21 mouse cellular contexts compared by ENCODE assay signal in genomic region chr7:98307411-98307810, GRCm38 (mm10). TPM values are rescaled to one million over a fixed set of nuclear protein-coding genes. Genes with fewer than 3 reads are reported as not detected.
DNase-seq lines count a peak whose midpoint lies in the region; ATAC-seq and TF ChIP-seq lines count a peak whose summit lies in the region.
"Had no signal": no experiment of that assay in that cellular context is flagged by ENCODE, and none has a peak within 500 bp of the region (broad histone marks: within the 10 kb centered on the region; RNA-seq: fewer than 3 reads in every experiment).

No protein-coding gene starts in this region.

- no peak for ATAC-seq in heart, embryonic 15.5 days (replicated peaks; ENCODE audit: insufficient number of reproducible peaks, insufficient read depth, low FRiP score, low read depth)
- ATAC-seq in midbrain, embryonic 11.5 days (ENCODE audit: low FRiP score) = no peak
- ATAC-seq in midbrain, embryonic 14.5 days (ENCODE audit: low FRiP score, low TSS enrichment) = no peak
- ATAC-seq in liver, embryonic 14.5 days (ENCODE audit: insufficient read depth) = no peak
- ATAC-seq: forebrain, embryonic 15.5 days had no signal

- no peak overlapping the region for H3K4me3 ChIP-seq in heart, embryonic 15.5 days
- no peak overlapping the region for H3K4me3 ChIP-seq in midbrain, embryonic 11.5 days (ENCODE audit: low read depth, low read length)
- H3K4me3 ChIP-seq in midbrain, embryonic 14.5 days (replicated peaks; ENCODE audit: low read depth, low read length) = no peak overlapping the region
- peak overlapping the region in 1 of 2 experiments; percentile 85; a peak in 2 of 4 replicates for H3K4me3 ChIP-seq in liver, embryonic 14.5 days (ENCODE audit: insufficient read depth in 1 of 2, low read depth in 2 of 2, low read length in 2 of 2)
- H3K4me3 ChIP-seq: forebrain, embryonic 15.5 days; heart, adult 2 months had no signal

- H3K4me2 ChIP-seq in heart, embryonic 15.5 days = peak overlapping the region; percentile 89
- H3K4me2 ChIP-seq in midbrain, embryonic 11.5 days = no peak overlapping the region
- H3K4me2 ChIP-seq in midbrain, embryonic 14.5 days (ENCODE audit: low read length) = no peak overlapping the region
- peak overlapping the region; percentile 91 for H3K4me2 ChIP-seq in liver, embryonic 14.5 days (ENCODE audit: low read depth)

- no peak for DNase-seq in heart, adult 8-10 months (ENCODE audit: low spot score)
- DNase-seq in midbrain, embryonic 11.5 days (ENCODE audit: low spot score, missing footprints) = peak; percentile 57
- no peak for DNase-seq in midbrain, embryonic 14.5 days
- DNase-seq in liver, embryonic 14.5 days (ENCODE audit: low read depth in 3 of 3, low spot score in 3 of 3) = no peak
- DNase-seq in adipocyte (ENCODE audit: low spot score) = no peak
- DNase-seq in left cerebral cortex, adult 18-20 months (ENCODE audit: low spot score in 2 of 2) = no peak
- DNase-seq: adrenal gland, adult 2 months; B cell, adult 2 months; cerebellum, adult 2 months; gastrocnemius, adult 2 months; heart, adult 2 months; heart, postnatal 14 days; kidney, adult 11 months; kidney, postnatal 25 days; left cerebral cortex, postnatal 4 days; thymus, postnatal 14 days had no signal

- peaks cover 11% of the 10 kb centered on the region for H3K4me1 ChIP-seq in heart, embryonic 15.5 days (replicated peaks)
- H3K4me1 ChIP-seq in midbrain, embryonic 11.5 days (ENCODE audit: control insufficient read depth, insufficient read depth, low read length) = peaks cover 6% of the 10 kb centered on the region
- H3K4me1 ChIP-seq in midbrain, embryonic 14.5 days (ENCODE audit: control insufficient read depth, insufficient read depth, low read length) = no peaks in the 10 kb centered on the region
- H3K4me1 ChIP-seq in liver, embryonic 14.5 days (replicated peaks; ENCODE audit: control insufficient read depth in 2 of 2, insufficient read depth in 2 of 2, low read length in 1 of 2) = peaks cover 7 to 9% of the 10 kb centered on the region in 2 experiments

- H3K27ac ChIP-seq in heart, embryonic 15.5 days = no peak overlapping the region
- H3K27ac ChIP-seq in midbrain, embryonic 11.5 days (ENCODE audit: low read depth, low read length) = no peak overlapping the region
- no peak overlapping the region for H3K27ac ChIP-seq in midbrain, embryonic 14.5 days (replicated peaks; ENCODE audit: low read depth, low read length)
- no peak overlapping the region for H3K27ac ChIP-seq in liver, embryonic 14.5 days
- H3K27ac ChIP-seq: forebrain, embryonic 15.5 days; heart, adult 2 months; lung, embryonic 15.5 days; stomach, postnatal 0 days had no signal

- no peak overlapping the region for H3K9ac ChIP-seq in heart, embryonic 15.5 days
- H3K9ac ChIP-seq in midbrain, embryonic 11.5 days (ENCODE audit: low read length) = no peak overlapping the region
- no peak overlapping the region for H3K9ac ChIP-seq in midbrain, embryonic 14.5 days (replicated peaks; ENCODE audit: low read length)
- H3K9ac ChIP-seq in liver, embryonic 14.5 days (replicated peaks) = peak overlapping the region; percentile 31; the same call in 1 of the 2 replicates
- H3K9ac ChIP-seq: forebrain, embryonic 15.5 days had no signal

- H3K9me3 ChIP-seq in heart, embryonic 15.5 days (replicated peaks) = no peaks in the 10 kb centered on the region
- H3K9me3 ChIP-seq in midbrain, embryonic 11.5 days (ENCODE audit: control insufficient read depth, low read length) = no peaks in the 10 kb centered on the region
- H3K9me3 ChIP-seq in midbrain, embryonic 14.5 days (ENCODE audit: control insufficient read depth, low read length) = no peaks in the 10 kb centered on the region
- no peaks in the 10 kb centered on the region for H3K9me3 ChIP-seq in liver, embryonic 14.5 days (ENCODE audit: control insufficient read depth, low read length)
- H3K9me3 ChIP-seq: forebrain, embryonic 15.5 days; lung, embryonic 15.5 days had no signal

- peak; percentile 11; the same call in 1 of the 2 replicates for TF ChIP-seq EP300 in liver, embryonic 14.5 days (IDR thresholded peaks at IDR 0.05; ENCODE audit: low read depth)

- TF ChIP-seq CTCF in liver, embryonic 14.5 days (IDR thresholded peaks at IDR 0.05; ENCODE audit: low read depth) = no peak

- H3K36me3 ChIP-seq in heart, embryonic 15.5 days = no peaks in the 10 kb centered on the region
- no peaks in the 10 kb centered on the region for H3K36me3 ChIP-seq in midbrain, embryonic 11.5 days (ENCODE audit: control insufficient read depth, insufficient read depth, low read length)
- no peaks in the 10 kb centered on the region for H3K36me3 ChIP-seq in midbrain, embryonic 14.5 days (ENCODE audit: control insufficient read depth, insufficient read depth, low read length)
- H3K36me3 ChIP-seq in liver, embryonic 14.5 days (replicated peaks; ENCODE audit: control insufficient read depth, insufficient read depth, low read depth) = no peaks in the 10 kb centered on the region
- H3K36me3 ChIP-seq: forebrain, embryonic 15.5 days; lung, embryonic 15.5 days had no signal

- H3K27me3 ChIP-seq in heart, embryonic 15.5 days = 0 out of 2 replicates have a peak, but pooled peaks cover 2% of the 10 kb centered on the region
- peaks cover 2% of the 10 kb centered on the region; the same call in 1 of the 2 replicates for H3K27me3 ChIP-seq in midbrain, embryonic 11.5 days (ENCODE audit: control insufficient read depth, insufficient read depth, low read length)
- no peaks in the 10 kb centered on the region for H3K27me3 ChIP-seq in midbrain, embryonic 14.5 days (ENCODE audit: control insufficient read depth, insufficient read depth, low read length)
- H3K27me3 ChIP-seq in liver, embryonic 14.5 days (ENCODE audit: control insufficient read depth, insufficient read depth, low read length) = no peaks in the 10 kb centered on the region
- H3K27me3 ChIP-seq: forebrain, embryonic 15.5 days; lung, embryonic 15.5 days had no signal

- WGBS in heart, embryonic 15.5 days = 91% methylated on average over 2 of the region's 2 CpGs
- WGBS in midbrain, embryonic 11.5 days = 96% methylated on average over 2 of the region's 2 CpGs
- 94% methylated on average over 2 of the region's 2 CpGs for WGBS in midbrain, embryonic 14.5 days
- 81% methylated on average over 2 of the region's 2 CpGs for WGBS in liver, embryonic 14.5 days (ENCODE audit: insufficient replicate concordance)

RNA-seq across cellular contexts. Expression of gene Acer3, which starts 13.6 kb away (rescaled TPM):
- 16.2 and 16.9 TPM in 2 replicates for polyA plus RNA-seq in heart, embryonic 15.5 days (2015; fragmentation: Nextera tagmentation; extraction: Ambion mirVana)
- 10 to 100 TPM in 3 of 4 experiments, 1 to 10 TPM in 1; 7.6 to 13.8 (median 12.4) TPM for total RNA-seq in heart, adult 8-10 months (2022)
- polyA plus RNA-seq in midbrain, embryonic 11.5 days (2014; fragmentation: Nextera tagmentation; extraction: Ambion mirVana) = 15.8 and 16.6 TPM in 2 replicates
- polyA plus RNA-seq in midbrain, embryonic 14.5 days (2014; fragmentation: Nextera tagmentation; extraction: Ambion mirVana) = 17.9 and 18.9 TPM in 2 replicates
- polyA plus RNA-seq in liver, embryonic 14.5 days (2012; rRNA removed) = 7.5 and 13.8 TPM in 2 replicates
- polyA plus RNA-seq in liver, embryonic 14.5 days (2014; fragmentation: Nextera tagmentation; extraction: Ambion mirVana) = 24.0 and 26.5 TPM in 2 replicates
- 10 to 100 TPM; 20.8 to 25.0 TPM for total RNA-seq in left cerebral cortex, adult 18-20 months (2021)

RNA-seq across cellular contexts. Expression of gene Tsku, which starts 53.7 kb away (rescaled TPM):
- 4.6 and 6.1 TPM in 2 replicates for polyA plus RNA-seq in heart, embryonic 15.5 days (2015; fragmentation: Nextera tagmentation; extraction: Ambion mirVana)
- 1 to 10 TPM; 1.9 to 2.8 (median 2.5) TPM for total RNA-seq in heart, adult 8-10 months (2022)
- 7.3 and 7.7 TPM in 2 replicates for polyA plus RNA-seq in midbrain, embryonic 11.5 days (2014; fragmentation: Nextera tagmentation; extraction: Ambion mirVana)
- polyA plus RNA-seq in midbrain, embryonic 14.5 days (2014; fragmentation: Nextera tagmentation; extraction: Ambion mirVana) = 8.2 and 10.3 TPM in 2 replicates
- polyA plus RNA-seq in liver, embryonic 14.5 days (2012; rRNA removed) = 1.9 and 2.1 TPM in 2 replicates
- polyA plus RNA-seq in liver, embryonic 14.5 days (2014; fragmentation: Nextera tagmentation; extraction: Ambion mirVana) = 1.7 and 1.9 TPM in 2 replicates
- total RNA-seq in left cerebral cortex, adult 18-20 months (2021) = 1 to 10 TPM; 2.1 to 3.1 TPM
- total RNA-seq: megakaryocyte progenitor cell, adult 5-6 weeks had no signal

Comparison
In these comparisons a context has a peak if more than half of its experiments do, and no peak if none do; other contexts are left out.
1. H3K4me2 ChIP-seq: peak in heart, embryonic 15.5 days (single experiment) and liver, embryonic 14.5 days (single experiment); none in midbrain, embryonic 11.5 days (single experiment) and midbrain, embryonic 14.5 days (single experiment).